Mouse (Mus musculus): Measurements from ENCODE around the gene Olfr25. TPM values are rescaled to one million over a fixed set of nuclear protein-coding genes. Genes with fewer than 3 reads are reported as not detected.

The Olfr25 gene
- not detected in 2 replicates for polyA plus RNA-seq (2012; ENCODE audit: insufficient read depth, low replicate concordance)

- TF ChIP-seq GATA1 (IDR thresholded peaks at IDR 0.05; ENCODE audit: borderline replicate concordance, low read length) (no peak), FLI1 (IDR thresholded peaks at IDR 0.05; ENCODE audit: low read length) (no peak)
- H3K4me1 ChIP-seq, result no peaks in the 10 kb centered on the region
- no peak within 1 kb of the TSS for H3K4me3 ChIP-seq (replicated peaks)
- no peaks in the 10 kb centered on the region for H3K27me3 ChIP-seq (replicated peaks)
- H3K36me3 ChIP-seq (replicated peaks; ENCODE audit: low read length), result no peaks in the 10 kb centered on the region
- H3K9me3 ChIP-seq, result 0 out of 2 replicates have a peak, but pooled peaks cover 5% of the 10 kb centered on the region
Observed at GRCm38 (mm10) chr9:38328760-38329159, at the start of gene Olfr25. Gene Olfr25, plus strand, starts transcription at chr9:38329060.

- H3K27me3 ChIP-seq (replicated peaks), result no peaks in the 10 kb centered on the region
- TF ChIP-seq FLI1 (IDR thresholded peaks at IDR 0.05; ENCODE audit: low read length) (no peak), GATA1 (IDR thresholded peaks at IDR 0.05; ENCODE audit: borderline replicate concordance, low read length) (no peak)
- H3K36me3 ChIP-seq (replicated peaks; ENCODE audit: low read length), result no peaks in the 10 kb centered on the region
- no peaks in the 10 kb centered on the region for H3K9me3 ChIP-seq
- no peaks in the 10 kb centered on the region for H3K4me1 ChIP-seq
- no peak within 1 kb of the TSS for H3K4me3 ChIP-seq (replicated peaks)
Observed at GRCm38 (mm10) chr9:38290807-38291206, 38.1 kb upstream of the Olfr25 start, which contains the start of gene Olfr896-ps1. Gene Olfr896-ps1, plus strand, starts transcription at chr9:38291107.

- peaks cover 10% of the 10 kb centered on the region; the same call in 1 of the 2 replicates for H3K9me3 ChIP-seq
- H3K4me3 ChIP-seq (replicated peaks), result no peak within 1 kb of the TSS
- no peaks in the 10 kb centered on the region for H3K4me1 ChIP-seq
- no peaks in the 10 kb centered on the region for H3K36me3 ChIP-seq (replicated peaks; ENCODE audit: low read length)
- no peaks in the 10 kb centered on the region for H3K27me3 ChIP-seq (replicated peaks)
- TF ChIP-seq FLI1 (IDR thresholded peaks at IDR 0.05; ENCODE audit: low read length) (no peak), GATA1 (IDR thresholded peaks at IDR 0.05; ENCODE audit: borderline replicate concordance, low read length) (no peak)
Observed at GRCm38 (mm10) chr9:38348111-38348510, 19.3 kb downstream of the Olfr25 start, which contains the start of gene Olfr898. Gene Olfr898, plus strand, starts transcription at chr9:38348411.

GRCm38 (mm10) chr9:38366596-38366995, 37.7 kb downstream of the Olfr25 start, which contains the start of gene Olfr250:
Gene Olfr250, plus strand, starts transcription at chr9:38366896.
- TF ChIP-seq GATA1 (IDR thresholded peaks at IDR 0.05; ENCODE audit: borderline replicate concordance, low read length) (no peak), FLI1 (IDR thresholded peaks at IDR 0.05; ENCODE audit: low read length) (no peak)
- H3K4me1 ChIP-seq, result no peaks in the 10 kb centered on the region
- H3K27me3 ChIP-seq (replicated peaks), result no peaks in the 10 kb centered on the region
- H3K9me3 ChIP-seq, result no peaks in the 10 kb centered on the region
- H3K36me3 ChIP-seq (replicated peaks; ENCODE audit: low read length), result no peaks in the 10 kb centered on the region
- H3K4me3 ChIP-seq (replicated peaks), result no peak within 1 kb of the TSS

- TF ChIP-seq FLI1 (IDR thresholded peaks at IDR 0.05; ENCODE audit: low read length) (no peak), GATA1 (IDR thresholded peaks at IDR 0.05; ENCODE audit: borderline replicate concordance, low read length) (no peak)
- H3K9me3 ChIP-seq, result no peaks in the 10 kb centered on the region
- no peaks in the 10 kb centered on the region for H3K36me3 ChIP-seq (replicated peaks; ENCODE audit: low read length)
- no peaks in the 10 kb centered on the region for H3K4me1 ChIP-seq
- no peaks in the 10 kb centered on the region for H3K27me3 ChIP-seq (replicated peaks)
- H3K4me3 ChIP-seq (replicated peaks), result no peak within 1 kb of the TSS
Observed at GRCm38 (mm10) chr9:38376786-38377185, 47.9 kb downstream of the Olfr25 start, which contains the start of gene Olfr251. Gene Olfr251, plus strand, starts transcription at chr9:38377086.

Other genes starting within 250 kb of the Olfr25 start
- 0.34 TPM in 1 of 2 replicates, not detected in the other for gene Olfr887, start 245.0 kb upstream of the Olfr25 start, polyA plus RNA-seq (2012; ENCODE audit: insufficient read depth, low replicate concordance)
- gene Olfr888, start 220.9 kb upstream of the Olfr25 start, polyA plus RNA-seq (2012; ENCODE audit: insufficient read depth, low replicate concordance), result not detected in 2 replicates
- not detected in 2 replicates for gene Olfr889, start 213.9 kb upstream of the Olfr25 start, polyA plus RNA-seq (2012; ENCODE audit: insufficient read depth, low replicate concordance)
- gene Olfr890, start 186.5 kb upstream of the Olfr25 start, polyA plus RNA-seq (2012; ENCODE audit: insufficient read depth, low replicate concordance), result not detected in 2 replicates
- gene Olfr891, start 148.2 kb upstream of the Olfr25 start, polyA plus RNA-seq (2012; ENCODE audit: insufficient read depth, low replicate concordance), result not detected in 2 replicates
- not detected in 2 replicates for gene Olfr893, start 120.7 kb upstream of the Olfr25 start, polyA plus RNA-seq (2012; ENCODE audit: insufficient read depth, low replicate concordance)
- gene Olfr894, start 111.0 kb upstream of the Olfr25 start, polyA plus RNA-seq (2012; ENCODE audit: insufficient read depth, low replicate concordance), result not detected in 2 replicates
- not detected in 2 replicates for gene Olfr143, start 76.3 kb upstream of the Olfr25 start, polyA plus RNA-seq (2012; ENCODE audit: insufficient read depth, low replicate concordance)
- not detected in 2 replicates for gene Olfr895, start 61.2 kb upstream of the Olfr25 start, polyA plus RNA-seq (2012; ENCODE audit: insufficient read depth, low replicate concordance)
- gene Olfr896-ps1, start 38.0 kb upstream of the Olfr25 start, polyA plus RNA-seq (2012; ENCODE audit: insufficient read depth, low replicate concordance), result not detected in 2 replicates
- not detected in 2 replicates for gene Olfr898, start 19.4 kb downstream of the Olfr25 start, polyA plus RNA-seq (2012; ENCODE audit: insufficient read depth, low replicate concordance)
- not detected in 2 replicates for gene Olfr250, start 37.8 kb downstream of the Olfr25 start, polyA plus RNA-seq (2012; ENCODE audit: insufficient read depth, low replicate concordance)
- gene Olfr251, start 48.0 kb downstream of the Olfr25 start, polyA plus RNA-seq (2012; ENCODE audit: insufficient read depth, low replicate concordance), result not detected in 2 replicates
- gene Olfr147, start 72.6 kb downstream of the Olfr25 start, polyA plus RNA-seq (2012; ENCODE audit: insufficient read depth, low replicate concordance), result not detected in 2 replicates
- gene Olfr901, start 100.4 kb downstream of the Olfr25 start, polyA plus RNA-seq (2012; ENCODE audit: insufficient read depth, low replicate concordance), result not detected in 2 replicates
- gene Olfr902, start 118.6 kb downstream of the Olfr25 start, polyA plus RNA-seq (2012; ENCODE audit: insufficient read depth, low replicate concordance), result not detected in 2 replicates
- gene Olfr904, start 134.1 kb downstream of the Olfr25 start, polyA plus RNA-seq (2012; ENCODE audit: insufficient read depth, low replicate concordance), result not detected in 2 replicates
- gene Olfr905, start 142.0 kb downstream of the Olfr25 start, polyA plus RNA-seq (2012; ENCODE audit: insufficient read depth, low replicate concordance), result not detected in 2 replicates
- gene Olfr906, start 158.0 kb downstream of the Olfr25 start, polyA plus RNA-seq (2012; ENCODE audit: insufficient read depth, low replicate concordance), result not detected in 2 replicates
- not detected in 2 replicates for gene Olfr907, start 166.7 kb downstream of the Olfr25 start, polyA plus RNA-seq (2012; ENCODE audit: insufficient read depth, low replicate concordance)
- not detected in 2 replicates for gene Olfr911-ps1, start 192.5 kb downstream of the Olfr25 start, polyA plus RNA-seq (2012; ENCODE audit: insufficient read depth, low replicate concordance)
- gene Olfr910, start 208.8 kb downstream of the Olfr25 start, polyA plus RNA-seq (2012; ENCODE audit: insufficient read depth, low replicate concordance), result not detected in 2 replicates